Mouse (Mus musculus) hematopoietic stem cell, adult 5-6 weeks (primary cell): ENCODE results near the gene Ccdc51. TPM values are rescaled to one million over a fixed set of nuclear protein-coding genes. Genes with fewer than 3 reads are reported as not detected.

ENCODE experiments used
- ATAC-seq, 2 experiments: fragments of 125-278 bp in 1 of 2; replicated peaks in 1 of 2; 2 replicates each; pipeline ENCODE4 v1.8.0; 2016 to 2017; ENCODE audit warnings: inconsistent platforms in 2 of 2, mild to moderate bottlenecking in 2 of 2, moderate number of reproducible peaks in 2 of 2, low read depth in 1 of 2, moderate TSS enrichment in 1 of 2; ENCODE audit not compliant: low FRiP score in 2 of 2, poor library complexity in 2 of 2, severe bottlenecking in 2 of 2, insufficient read depth in 1 of 2, low TSS enrichment in 1 of 2
- total RNA-seq: library from RNA; stranded (forward); fragments of 172-1452, 232-1000 nt; gene quantifications from 2 replicates; pipeline ENCODE4 v1.2.3, GENCODE M21; 2017

The Ccdc51 gene
- total RNA-seq = 13.3 and 17.6 TPM in 2 replicates

GRCm38 (mm10) chr9:109082124-109082800 lies at the start of gene Ccdc51, which contains the start of gene Tma7:
Gene Ccdc51, plus strand, starts transcription at chr9:109082493.
Gene Tma7, minus strand, starts transcription at chr9:109082587.
- ATAC-seq = peak; percentile 98 to 99

GRCm38 (mm10) chr9:109038086-109038895 lies 44.0 kb upstream of the Ccdc51 start, which contains the start of gene Shisa5:
Gene Shisa5, plus strand, starts transcription at chr9:109038565.
- peak; percentile 85 to 92 for ATAC-seq

GRCm38 (mm10) chr9:109038901-109039364 lies 43.4 kb upstream of the Ccdc51 start:
- peak; percentile 42 to 47 for ATAC-seq

GRCm38 (mm10) chr9:109039681-109040080 lies 42.6 kb upstream of the Ccdc51 start:
- ATAC-seq = no peak

GRCm38 (mm10) chr9:109040216-109040615 lies 42.1 kb upstream of the Ccdc51 start:
- ATAC-seq = no peak

GRCm38 (mm10) chr9:109040906-109041305 lies 41.4 kb upstream of the Ccdc51 start:
- ATAC-seq = no peak

- ATAC-seq = no peak
Observed at GRCm38 (mm10) chr9:109041351-109041750, 40.9 kb upstream of the Ccdc51 start.

GRCm38 (mm10) chr9:109046306-109046705 lies 36.0 kb upstream of the Ccdc51 start:
- ATAC-seq = peak; percentile 76 to 89

GRCm38 (mm10) chr9:109049316-109049715 lies 33.0 kb upstream of the Ccdc51 start:
- ATAC-seq = no peak

GRCm38 (mm10) chr9:109049996-109050673 lies 32.2 kb upstream of the Ccdc51 start:
- ATAC-seq = no peak

- no peak for ATAC-seq
Observed at GRCm38 (mm10) chr9:109050674-109050997, 31.7 kb upstream of the Ccdc51 start.

GRCm38 (mm10) chr9:109051011-109051501 lies 31.2 kb upstream of the Ccdc51 start:
- ATAC-seq = 0 out of 4 replicates have a peak, but pooled peaks of 1 of the 2 experiments have one; percentile 13

GRCm38 (mm10) chr9:109051651-109052489 lies 30.4 kb upstream of the Ccdc51 start:
- ATAC-seq = peak; percentile 23 to 34; a peak in 3 of 4 replicates

- no peak for ATAC-seq
Observed at GRCm38 (mm10) chr9:109052490-109053260, 29.6 kb upstream of the Ccdc51 start.

GRCm38 (mm10) chr9:109053366-109053765 lies 28.9 kb upstream of the Ccdc51 start:
- no peak for ATAC-seq

GRCm38 (mm10) chr9:109053851-109054250 lies 28.4 kb upstream of the Ccdc51 start:
- no peak for ATAC-seq
